Mouse (Mus musculus) gastrocnemius, adult 8-10 months (tissue): ENCODE results near the gene Dip2b. TPM values are rescaled to one million over a fixed set of nuclear protein-coding genes. Genes with fewer than 3 reads are reported as not detected.
"Not testable (repeated sequence)": the region's sequence is repeated elsewhere in the genome, so short reads cannot be mapped to it uniquely, and the experiment has no call there.

ENCODE experiments used
- DNase-seq, 2 experiments: peaks; one replicate each; pipeline ENCODE4 v3.0.0; 2022; ENCODE audit warnings: low spot score in 2 of 2
- total RNA-seq, 4 experiments: library from RNA; stranded (reverse); gene quantifications; 2 replicates each; pipeline ENCODE4 v1.2.4; 2022

Dip2b gene
- total RNA-seq, 4 experiments from 2014 or later, result 5.7 to 6.2 (median 5.7) TPM

GRCm38 (mm10) chr15:100256386-100256785, 217.9 kb downstream of the Dip2b start:
- no peak for DNase-seq

- DNase-seq, result no peak
Observed at GRCm38 (mm10) chr15:100257305-100257704, 218.8 kb downstream of the Dip2b start.

GRCm38 (mm10) chr15:100258646-100259425, 220.4 kb downstream of the Dip2b start:
- DNase-seq, result no peak

- not testable (repeated sequence) for DNase-seq
Observed at GRCm38 (mm10) chr15:100260351-100260750, 221.9 kb downstream of the Dip2b start.

GRCm38 (mm10) chr15:100263246-100263905, 224.9 kb downstream of the Dip2b start:
- DNase-seq, result no peak

GRCm38 (mm10) chr15:100265586-100266325, 227.3 kb downstream of the Dip2b start:
- no peak for DNase-seq

- no peak for DNase-seq
Observed at GRCm38 (mm10) chr15:100268916-100269315, 230.5 kb downstream of the Dip2b start.

Other genes starting within 250 kb of the Dip2b start
- 1 to 10 TPM; 5.8 to 9.4 (median 6.5) TPM for gene Lima1, start 163.2 kb upstream of the Dip2b start, total RNA-seq
- gene Fam186a, start 71.6 kb upstream of the Dip2b start, total RNA-seq, result under 1 TPM in 2 of 4 experiments, not detected in 2; 0.03 to 0.07 TPM
- gene Larp4, start 68.6 kb upstream of the Dip2b start, total RNA-seq, result 10 to 100 TPM; 40.0 to 65.4 (median 47.6) TPM
- gene Atf1, start 189.2 kb downstream of the Dip2b start, total RNA-seq, result 10 to 100 TPM; 48.3 to 65.5 (median 60.5) TPM
- gene Tmprss12, start 242.2 kb downstream of the Dip2b start, total RNA-seq, result not detected